Mouse (Mus musculus) embryo, embryonic 9.5 days (tissue): Measurements from ENCODE around the gene Cadps.

ENCODE experiments used
- DNase-seq: peaks from one replicate; pipeline ENCODE4 v3.0.0-alpha.2; 2017; ENCODE audit errors: extremely low spot score

The Cadps gene

DNA sequence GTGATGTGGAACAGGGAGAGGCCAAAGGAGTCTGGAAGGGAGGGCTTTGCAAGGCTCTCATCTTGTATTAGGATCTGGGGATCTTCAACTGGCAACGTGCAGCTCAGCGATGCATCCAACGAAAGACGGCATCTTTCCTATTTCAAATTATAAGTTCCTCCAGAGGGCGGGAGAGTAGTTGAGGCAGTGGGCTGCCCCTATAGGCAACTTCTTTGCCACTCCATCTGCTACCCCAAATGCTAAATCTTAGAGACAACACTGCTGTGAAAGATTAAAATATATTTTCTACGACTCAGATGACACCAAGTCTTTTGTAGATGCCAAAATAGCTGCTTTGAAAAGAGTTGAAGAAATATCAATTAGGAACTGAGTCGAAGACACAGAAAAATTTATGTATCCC, 315.9 kb downstream of the Cadps start:
- no peak for DNase-seq

DNA sequence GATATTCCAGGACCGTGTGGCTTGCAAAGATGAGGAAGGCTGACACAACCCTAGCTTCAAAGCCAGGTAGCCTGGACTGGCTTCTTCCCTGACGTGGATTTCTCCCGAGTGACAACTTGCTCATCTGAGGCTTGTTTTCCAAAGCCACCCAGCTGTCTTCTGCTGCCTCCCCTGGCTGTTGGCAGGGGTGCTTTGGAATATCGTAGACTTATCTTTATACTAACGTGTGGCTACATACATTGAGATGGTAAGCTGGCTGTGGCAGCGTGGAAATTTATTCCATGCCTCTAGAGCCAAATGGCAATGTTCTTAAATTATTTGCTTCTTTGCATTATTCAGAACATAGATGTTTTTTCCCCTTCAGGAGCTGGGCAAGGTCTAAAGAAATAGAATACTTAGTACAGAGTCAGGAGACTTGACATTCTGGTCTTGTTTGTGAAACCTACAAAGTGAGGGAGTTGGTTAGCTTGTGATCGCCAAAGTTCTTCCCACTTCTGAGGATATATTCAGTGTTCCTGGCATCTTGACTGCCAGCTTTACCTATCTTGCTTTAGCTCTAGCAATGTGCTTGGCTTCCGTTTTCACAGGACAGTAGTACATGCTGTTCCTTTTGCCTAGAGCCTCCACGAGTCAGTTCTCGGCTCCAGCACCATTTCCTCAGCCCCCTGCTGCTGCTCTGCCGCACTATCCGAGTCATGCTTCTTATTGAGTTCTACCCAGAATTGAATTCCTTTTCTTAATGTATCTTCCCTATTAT, 318.5 kb downstream of the Cadps start:
- no peak for DNase-seq

DNA sequence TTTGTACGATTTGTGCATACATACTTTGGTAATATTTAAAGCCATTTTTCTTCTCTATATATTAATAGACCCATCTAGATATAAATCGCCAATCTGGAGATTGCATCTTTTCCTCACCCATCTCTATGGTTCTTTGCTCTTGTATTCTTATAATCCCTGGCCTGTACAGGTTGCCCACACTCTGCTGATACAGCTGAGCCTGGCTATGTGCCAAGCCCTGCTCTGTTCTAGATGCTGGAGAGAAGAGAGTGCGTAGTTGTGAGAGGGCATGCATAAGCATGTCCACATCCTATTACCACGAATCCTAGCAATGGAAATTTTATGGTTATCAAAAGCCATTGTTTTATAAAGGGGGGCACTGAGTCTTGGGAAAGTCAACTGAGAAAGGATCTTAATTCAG, 360.7 kb downstream of the Cadps start:
- no peak for DNase-seq

DNA sequence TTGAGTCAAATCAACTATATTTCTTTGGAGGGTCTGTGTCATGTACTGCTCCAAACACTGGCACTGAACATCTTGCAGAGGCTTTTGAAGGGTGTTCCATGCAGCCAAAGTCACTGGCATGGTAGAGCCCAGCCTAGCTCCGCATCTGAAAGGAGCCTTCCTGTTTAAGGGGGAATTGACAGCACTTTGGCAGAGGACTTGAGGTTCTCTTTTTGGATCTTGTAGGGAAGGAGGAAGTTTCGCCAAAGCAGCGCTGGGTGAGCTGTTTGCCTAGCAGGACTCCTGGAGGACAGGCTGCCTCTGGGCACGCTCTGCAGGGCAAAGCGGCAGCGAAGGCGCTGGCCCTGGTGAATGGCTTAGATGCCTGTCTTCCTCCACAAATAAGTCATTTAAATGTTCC, 363.2 kb downstream of the Cadps start:
- DNase-seq = no peak

DNA sequence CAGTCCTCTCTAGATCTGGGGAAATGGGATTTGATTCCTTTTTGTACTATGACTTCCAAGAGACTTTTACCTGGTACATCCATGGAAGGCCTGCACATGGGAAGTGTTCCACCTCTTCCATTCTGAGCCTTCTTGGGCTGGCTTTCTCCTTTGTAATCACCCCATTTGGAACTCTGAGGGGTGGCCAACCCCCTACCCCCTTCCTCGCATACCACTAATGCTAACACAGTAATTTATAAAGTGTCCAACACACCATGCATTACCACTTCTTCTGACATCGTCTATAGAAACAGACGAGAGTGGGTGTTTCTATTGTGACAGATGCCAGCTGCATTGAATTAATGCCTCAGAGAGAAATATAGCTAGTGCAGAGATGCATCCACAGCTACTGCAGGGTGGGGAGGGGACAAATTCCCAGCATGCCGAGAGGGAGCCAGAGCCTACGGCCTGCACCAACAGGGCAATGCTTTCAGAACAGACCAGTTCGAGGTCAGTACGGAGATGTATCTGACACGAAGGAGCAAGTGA, 367.8 kb downstream of the Cadps start:
- DNase-seq = no peak

DNA sequence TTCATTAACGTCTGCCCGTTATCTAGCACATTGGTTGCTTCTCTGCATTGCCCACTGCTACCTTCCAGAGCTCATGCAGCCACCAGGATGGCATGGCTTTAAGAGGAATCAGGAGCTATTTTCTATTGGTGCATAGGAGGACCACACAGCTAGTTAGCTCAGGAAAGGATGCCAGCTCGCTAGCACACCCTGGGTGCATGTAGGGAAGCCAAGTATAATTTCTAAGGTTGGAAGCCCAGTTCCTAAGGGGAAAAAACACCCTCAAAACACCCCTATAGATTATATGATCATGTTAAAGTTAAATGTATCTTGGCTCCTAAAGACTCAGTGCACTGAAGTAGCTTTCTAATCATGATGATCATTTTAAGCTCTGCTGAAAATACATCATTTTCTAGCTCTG, 372.1 kb downstream of the Cadps start:
- no peak for DNase-seq

DNA sequence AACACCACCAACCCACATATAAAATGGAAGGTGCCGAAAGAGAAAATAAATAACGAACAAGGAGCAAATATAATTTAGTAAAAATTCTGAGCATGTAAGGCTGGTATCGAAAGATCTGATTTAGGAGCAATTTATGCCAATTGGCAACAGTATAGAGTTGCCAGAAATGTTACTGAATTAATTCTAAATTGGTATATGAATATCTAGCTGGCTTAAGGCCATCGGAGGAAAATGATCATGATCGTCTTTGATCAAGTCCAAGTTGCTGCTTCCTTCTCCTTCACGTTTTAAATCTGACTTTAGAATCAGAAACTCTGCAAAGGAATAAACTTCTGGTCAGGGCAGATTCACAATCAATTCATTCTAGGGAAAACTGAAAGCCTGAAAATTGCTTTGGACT, 374.0 kb downstream of the Cadps start:
- no peak for DNase-seq

DNA sequence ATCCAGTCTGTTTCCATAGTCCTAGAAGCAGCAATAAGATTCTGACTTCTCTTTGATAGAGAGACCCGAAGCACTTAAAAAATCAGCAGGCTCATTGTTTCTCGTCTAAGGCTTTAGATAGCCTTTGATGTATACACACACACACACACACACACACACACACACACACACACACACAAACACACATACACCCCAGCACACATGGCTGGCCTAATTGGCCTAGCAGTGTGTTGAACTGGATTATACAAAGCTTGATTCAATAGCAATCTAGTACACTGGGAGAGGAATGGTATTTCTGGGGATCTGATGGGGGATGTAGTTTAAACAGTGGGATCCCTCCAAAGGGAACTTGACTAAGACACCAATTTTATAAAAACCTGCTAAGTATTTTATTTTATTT, 381.9 kb downstream of the Cadps start:
- no peak for DNase-seq

DNA sequence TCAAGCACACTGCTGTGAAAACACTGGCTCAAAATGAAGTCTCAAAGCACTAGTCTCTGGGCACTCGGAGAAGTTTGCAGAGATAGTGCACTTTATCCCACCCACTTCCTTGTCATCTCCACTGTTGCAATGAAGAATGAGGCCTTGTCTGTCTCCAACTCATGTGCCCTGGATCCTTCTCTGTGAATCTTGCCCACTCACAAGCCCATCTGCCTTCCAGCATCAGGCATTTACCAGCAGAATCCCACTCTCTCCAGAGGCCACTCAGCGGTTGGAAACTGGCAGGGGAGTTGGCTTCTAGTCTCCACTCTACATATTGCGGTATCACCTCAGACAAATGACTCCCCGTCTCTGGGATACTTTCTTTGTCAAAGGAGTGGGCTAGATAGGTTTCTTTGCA, 384.9 kb downstream of the Cadps start:
- no peak for DNase-seq

DNA sequence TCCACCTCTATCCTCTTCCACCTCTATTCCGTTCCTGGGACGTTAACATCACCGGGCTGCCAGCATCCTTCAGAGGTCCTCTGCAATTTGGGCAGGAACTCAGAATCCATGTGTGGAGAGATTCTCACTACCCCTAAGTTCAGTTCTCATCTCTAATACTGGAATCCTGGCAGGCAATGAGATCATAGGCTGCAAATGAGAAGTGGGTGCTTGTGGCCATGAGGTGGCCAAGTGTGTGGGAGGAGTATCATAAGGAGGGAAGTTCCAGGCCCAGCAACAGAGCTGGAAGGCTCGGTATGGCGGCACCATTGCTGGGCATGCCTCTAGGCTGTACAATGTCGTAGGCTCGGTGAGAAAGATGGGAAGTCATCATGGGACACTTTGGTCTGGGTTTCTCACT, 385.5 kb downstream of the Cadps start:
- DNase-seq = no peak

DNA sequence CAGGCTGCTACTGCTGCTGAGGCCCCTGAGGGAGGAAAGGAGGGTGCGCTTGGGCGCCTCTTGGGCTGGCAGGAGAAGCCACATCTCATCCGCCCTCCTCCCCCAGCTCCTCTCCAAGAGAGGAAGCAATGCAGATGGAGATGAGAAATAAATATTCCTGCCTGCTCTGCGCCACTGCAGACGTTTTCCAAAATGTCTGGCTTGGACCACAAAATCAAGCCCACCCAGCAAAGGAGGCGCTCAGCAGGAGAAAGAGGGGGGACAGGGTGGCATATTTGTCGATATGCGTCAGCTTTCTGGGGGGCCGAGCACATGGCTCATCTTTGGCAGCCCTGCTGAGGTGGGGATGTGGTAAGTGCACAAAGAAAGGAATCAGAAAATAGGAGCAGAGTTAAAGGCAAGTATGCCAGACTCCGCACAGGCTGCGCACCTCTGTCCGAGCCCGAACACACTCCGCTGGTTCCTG, 385.9 kb downstream of the Cadps start:
- DNase-seq = no peak

DNA sequence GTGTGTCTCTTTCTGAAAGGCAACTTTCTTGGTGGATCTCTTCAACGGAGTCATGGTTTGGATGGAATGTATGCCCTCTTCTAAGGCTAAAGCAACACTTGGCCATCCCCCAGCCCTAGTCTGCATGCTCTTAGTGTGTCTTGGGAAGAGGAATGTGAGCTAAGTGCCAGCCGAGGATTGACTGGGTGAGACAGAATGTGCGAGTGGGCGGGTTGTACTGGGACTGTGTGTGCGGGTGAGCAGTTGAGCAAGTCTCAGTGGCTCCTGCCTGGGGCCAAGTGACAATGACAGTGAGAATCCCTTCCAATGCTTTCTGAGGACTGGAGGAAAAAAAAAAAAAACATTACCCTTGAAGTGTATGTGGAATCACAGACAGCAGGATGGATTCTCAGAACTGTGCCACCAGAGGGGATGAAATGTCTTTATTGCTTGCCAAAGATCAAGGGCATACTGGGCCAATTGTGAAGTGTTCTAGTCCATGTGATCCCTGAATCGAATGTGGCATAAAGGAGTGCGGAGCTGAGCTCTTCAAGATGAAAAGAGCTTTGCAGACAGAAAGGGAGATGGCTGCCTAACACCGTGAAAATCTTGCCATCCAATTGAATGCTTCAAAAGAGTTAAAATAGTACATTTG, 394.7 kb downstream of the Cadps start:
- DNase-seq = no peak

DNA sequence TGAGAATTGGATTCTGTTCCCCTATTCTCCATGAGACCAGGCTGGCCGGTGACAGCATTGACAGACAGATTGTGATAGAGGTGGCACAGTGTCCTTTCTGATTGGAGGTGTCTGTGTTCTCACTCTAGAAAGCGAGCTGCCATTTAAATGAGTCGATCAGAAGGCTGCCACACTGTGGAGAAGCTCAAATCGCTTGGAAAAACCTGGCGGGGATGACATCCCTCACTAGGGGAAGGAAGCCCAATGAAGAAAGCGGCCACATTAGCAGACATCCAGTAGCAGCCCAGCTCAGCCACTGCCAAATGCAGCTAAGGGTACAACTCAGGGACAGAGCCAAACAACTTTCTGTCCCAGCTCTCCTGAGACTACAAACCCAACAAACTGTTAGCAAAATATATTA, 397.6 kb downstream of the Cadps start:
- no peak for DNase-seq

DNA sequence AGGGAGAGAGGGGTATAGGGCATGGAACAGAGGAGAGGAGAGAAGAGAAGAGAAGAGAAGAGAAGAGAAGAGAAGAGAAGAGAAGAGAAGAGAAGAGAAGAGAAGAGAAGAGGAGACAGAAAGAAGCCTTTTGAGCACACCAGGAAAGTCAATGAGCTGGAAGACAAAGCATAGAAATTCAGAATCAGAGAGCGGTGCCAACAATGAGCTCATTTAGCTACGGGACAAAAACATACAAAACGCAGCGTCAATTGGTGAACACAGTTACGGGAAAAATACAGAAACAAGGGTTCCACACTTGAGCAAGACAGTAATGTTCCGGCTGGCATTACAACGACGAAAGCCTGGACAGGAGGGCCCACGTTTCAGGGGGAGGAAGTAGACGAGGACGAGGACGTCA, 412.6 kb downstream of the Cadps start:
- DNase-seq = no peak

DNA sequence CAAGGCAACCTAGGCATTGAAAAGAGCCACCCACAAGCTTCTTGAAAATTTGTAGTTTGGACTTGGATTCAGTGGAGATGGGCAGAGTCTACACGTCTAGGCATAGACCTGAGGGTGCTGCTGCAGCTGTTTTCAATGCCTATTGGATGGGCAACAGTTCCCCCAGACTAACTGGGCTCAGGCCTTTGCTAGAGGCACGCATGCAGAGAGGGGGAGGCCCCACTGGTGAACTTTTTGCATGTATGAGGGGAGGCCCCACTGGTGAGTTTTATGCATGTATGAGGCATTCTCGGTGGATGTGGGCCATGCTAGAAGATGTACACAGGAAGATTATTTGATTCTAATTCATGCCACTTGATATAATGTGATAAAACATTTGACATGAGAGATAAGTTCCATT, 413.1 kb downstream of the Cadps start:
- DNase-seq = no peak

DNA sequence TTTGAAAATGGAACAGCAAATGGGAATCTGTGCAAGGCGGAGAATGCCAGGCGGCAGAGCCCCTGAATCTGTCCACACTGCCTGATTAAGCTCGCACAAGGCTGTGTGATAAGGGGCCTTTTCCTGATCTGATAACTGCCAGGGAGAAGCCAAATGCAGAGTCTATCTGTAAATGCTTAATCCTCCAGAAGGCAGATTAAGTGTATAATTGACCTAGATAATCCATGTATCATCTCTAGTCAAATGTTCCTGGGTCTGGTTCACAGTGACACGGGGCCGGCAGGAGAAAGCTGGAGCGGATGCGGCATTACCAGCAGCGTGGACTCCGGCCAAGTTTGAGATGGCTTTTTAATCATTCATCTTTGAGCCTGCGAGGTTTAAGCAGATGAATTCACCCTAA, 416.3 kb downstream of the Cadps start:
- no peak for DNase-seq

DNA sequence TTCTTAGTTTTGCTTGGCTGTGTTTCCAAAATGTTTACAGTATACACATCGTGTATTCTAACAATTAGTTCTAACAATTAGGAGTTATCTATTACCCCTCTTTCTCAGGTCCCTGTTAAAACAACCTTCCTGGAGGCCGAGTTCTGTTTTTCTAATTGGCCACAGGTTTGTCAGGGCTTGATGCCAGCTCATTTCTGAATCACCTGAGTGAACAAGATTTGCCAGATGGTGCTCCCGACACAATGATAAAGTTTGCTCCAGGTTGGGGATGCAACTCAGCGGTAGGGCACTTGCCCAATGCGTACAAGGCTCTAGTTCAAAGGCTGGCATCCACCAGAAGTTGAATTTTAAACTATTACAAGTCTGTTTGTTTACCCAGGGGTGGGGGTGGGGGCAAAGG, 417.7 kb downstream of the Cadps start:
- no peak for DNase-seq

DNA sequence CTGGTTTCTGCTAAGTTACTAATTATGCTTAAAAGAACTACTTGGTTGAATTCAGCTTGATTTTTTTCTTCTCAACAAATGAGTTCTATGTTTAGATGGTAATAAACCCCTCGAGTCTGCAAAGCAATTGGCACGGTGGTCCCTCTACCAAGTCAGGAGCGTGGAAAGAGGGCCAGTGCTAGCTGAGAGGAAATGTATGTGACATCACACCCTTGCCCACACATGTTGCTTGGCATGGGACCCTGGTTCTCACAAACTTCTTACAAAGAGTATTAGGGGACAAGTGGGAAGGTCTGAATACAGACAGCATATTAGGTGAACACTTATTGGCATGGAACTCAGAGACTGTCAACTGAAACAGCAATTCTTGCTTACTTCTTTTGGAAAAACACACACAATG, 418.2 kb downstream of the Cadps start:
- DNase-seq = no peak

DNA sequence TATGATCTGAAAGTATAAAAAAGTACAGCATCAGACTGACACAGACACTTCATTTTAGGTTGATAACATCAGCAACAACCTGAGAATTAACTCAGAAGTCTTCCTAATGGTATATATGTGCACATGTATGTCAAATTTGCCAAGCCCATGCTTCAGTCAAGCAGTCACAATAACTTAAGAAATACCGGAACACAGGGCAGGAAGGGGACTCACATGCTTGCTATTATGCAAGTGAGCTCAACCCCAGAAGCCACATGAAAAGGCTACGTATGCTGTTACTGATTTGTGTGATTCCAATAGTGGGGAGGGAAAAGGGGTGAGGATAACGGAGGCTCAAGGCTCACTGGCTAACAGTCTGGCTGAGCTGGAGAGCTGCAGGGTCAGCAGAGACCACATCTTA, 418.8 kb downstream of the Cadps start:
- no peak for DNase-seq

DNA sequence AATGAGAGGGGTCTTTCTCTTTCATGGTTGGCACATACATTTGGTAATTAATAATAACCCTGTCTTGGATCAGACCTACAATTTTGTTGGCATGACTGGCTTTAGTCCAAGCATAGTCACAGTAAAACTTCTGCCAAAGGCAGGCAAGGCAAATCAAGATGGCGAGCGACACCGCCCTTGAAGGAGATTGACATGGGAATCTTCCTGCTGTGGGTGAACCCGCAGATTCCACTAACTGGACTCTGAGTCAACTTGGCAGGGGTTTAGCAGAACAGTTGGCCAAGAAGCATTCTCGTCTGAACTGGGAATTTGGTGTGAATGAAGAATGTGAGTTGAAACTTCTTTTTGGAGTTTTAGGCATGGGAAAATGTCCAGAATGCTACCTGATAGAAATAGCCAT, 422.8 kb downstream of the Cadps start:
- DNase-seq = no peak

DNA sequence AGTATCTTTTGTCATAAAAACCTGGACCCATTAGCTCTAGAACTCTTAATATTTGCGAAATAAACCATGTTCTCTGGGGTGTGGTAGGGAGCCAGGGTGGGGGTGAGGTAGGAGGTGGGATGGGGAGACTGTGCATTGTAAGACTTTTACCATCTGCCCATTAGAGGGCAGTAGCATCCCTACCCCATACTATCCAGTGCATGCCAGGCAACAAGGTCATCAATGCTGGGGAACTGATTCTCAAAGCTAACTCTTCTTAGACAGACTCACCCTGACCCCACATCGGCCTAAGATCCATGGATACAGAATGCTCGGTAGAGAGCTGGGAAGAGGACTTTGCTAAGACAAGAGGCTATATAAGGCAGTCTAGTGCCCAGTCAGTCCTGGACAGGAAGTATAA, 425.3 kb downstream of the Cadps start:
- DNase-seq = peak; percentile 17

DNA sequence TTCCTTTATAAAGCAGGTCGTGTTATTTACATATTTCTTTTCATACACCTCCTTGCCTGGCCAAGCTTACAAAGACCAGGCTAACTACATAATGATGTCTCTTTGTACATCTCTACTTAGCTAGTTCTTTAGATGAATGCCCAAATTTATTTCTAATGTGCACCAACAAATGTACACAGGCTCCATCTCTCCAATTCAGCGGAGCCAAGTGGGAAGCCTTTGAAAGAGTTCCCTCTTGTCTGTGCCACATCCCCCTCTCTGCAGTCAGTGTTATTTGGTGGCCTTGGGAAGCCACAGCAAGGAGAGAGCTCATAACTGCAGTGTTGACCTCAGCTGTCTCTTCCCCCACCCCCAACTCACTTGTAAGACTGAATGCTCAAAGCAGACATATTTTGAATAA, 428.6 kb downstream of the Cadps start:
- no peak for DNase-seq

DNA sequence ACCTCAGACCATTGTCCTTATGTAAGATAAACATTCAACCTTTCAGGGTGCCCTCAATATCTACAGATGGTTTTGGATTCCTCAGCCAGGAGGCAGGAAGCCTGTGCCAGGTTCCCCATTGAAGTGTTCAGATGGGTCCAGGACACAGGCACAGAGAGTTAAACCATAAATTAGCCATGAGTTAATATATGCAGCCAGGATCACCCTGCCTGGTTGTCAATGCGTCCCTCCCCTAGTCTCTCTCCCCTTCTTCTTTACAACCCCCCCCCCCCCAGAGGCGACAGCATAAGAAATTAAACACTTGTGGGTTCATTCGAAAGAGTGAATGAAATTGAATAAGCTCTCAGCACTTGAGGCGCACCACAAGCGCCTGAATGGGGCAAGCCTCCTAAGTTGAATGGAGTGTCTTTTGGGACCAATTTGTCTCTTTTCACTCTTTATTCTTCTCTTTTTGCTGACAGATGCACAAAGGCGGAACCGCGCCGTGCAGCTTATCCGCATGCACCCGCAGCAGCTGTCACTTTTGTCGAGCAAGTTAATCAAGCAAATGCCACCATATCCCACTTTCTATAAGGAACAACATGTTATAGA, 429.5 kb downstream of the Cadps start:
- DNase-seq = peak; percentile 52
